Mouse (Mus musculus): ENCODE data around the gene Erp27. TPM values are rescaled to one million over a fixed set of nuclear protein-coding genes. Genes with fewer than 3 reads are reported as not detected.
"Not testable (repeated sequence)": the region's sequence is repeated elsewhere in the genome, so short reads cannot be mapped to it uniquely, and the experiment has no call there.

Gene Erp27
- total and polyA plus RNA-seq, 3 experiments: 0.55 to 1.9 TPM; not detected in 1

- Histone ChIP-seq H3K4me1 (ENCODE audit: control insufficient read depth in 1 of 2, insufficient read depth in 2 of 2) (no peaks in the 10 kb centered on the region), H3K79me2 (replicated peaks; ENCODE audit: control insufficient read depth, extremely low read depth, insufficient read depth, poor library complexity, severe bottlenecking) (no peaks in the 10 kb centered on the region), H3K27me3 (replicated peaks) (no peaks in the 10 kb centered on the region), H3K4me2 (ENCODE audit: insufficient read depth, low read depth, poor library complexity, severe bottlenecking) (no peak overlapping the region), H3K36me3 (replicated peaks in 1 of 2; ENCODE audit: control insufficient read depth in 1 of 2, insufficient read depth in 1 of 2, low read length in 1 of 2) (peaks cover 0 to 13% of the 10 kb centered on the region in 2 experiments), H3K9ac (ENCODE audit: insufficient read depth, low read depth) (no peak overlapping the region), H3K9me3 (replicated peaks; ENCODE audit: low read length) (no peaks in the 10 kb centered on the region), H3K27ac (ENCODE audit: insufficient read depth, low read depth) (no peak overlapping the region), H3K4me3 (replicated peaks in 1 of 3; ENCODE audit: low read depth in 2 of 3, low read length in 2 of 3, poor library complexity in 1 of 3) (no peak overlapping the region)
- no peak for TF ChIP-seq RCOR1 (conservative IDR thresholded peaks at IDR 0.05; ENCODE audit: low read depth, low read length)
- no peak for TF ChIP-seq RAD21 (IDR thresholded peaks at IDR 0.05; ENCODE audit: low read depth, low read length)
- no peak for TF ChIP-seq MAZ (IDR thresholded peaks at IDR 0.05; ENCODE audit: low read depth, low read length)
- TF ChIP-seq SIN3A (IDR thresholded peaks at IDR 0.05; ENCODE audit: low read length): no peak
- no peak for DNase-seq (ENCODE audit: extremely low read depth)
- in situ Hi-C loops (cut with MboI; ENCODE audit: low pct_ligation_motif_present, low pct_unique_long_range_greater_than_20kb, low sequenced_read_pairs) (no loop called here), dilution Hi-C loops (cut with MboI; ENCODE audit: extremely low pct_ligation_motif_present, extremely low pct_unique_long_range_greater_than_20kb, low sequenced_read_pairs) (no loop called here)
Measured at GRCm38 (mm10) chr6:136889554-136889953, 32.4 kb downstream of the Erp27 start.

DNA sequence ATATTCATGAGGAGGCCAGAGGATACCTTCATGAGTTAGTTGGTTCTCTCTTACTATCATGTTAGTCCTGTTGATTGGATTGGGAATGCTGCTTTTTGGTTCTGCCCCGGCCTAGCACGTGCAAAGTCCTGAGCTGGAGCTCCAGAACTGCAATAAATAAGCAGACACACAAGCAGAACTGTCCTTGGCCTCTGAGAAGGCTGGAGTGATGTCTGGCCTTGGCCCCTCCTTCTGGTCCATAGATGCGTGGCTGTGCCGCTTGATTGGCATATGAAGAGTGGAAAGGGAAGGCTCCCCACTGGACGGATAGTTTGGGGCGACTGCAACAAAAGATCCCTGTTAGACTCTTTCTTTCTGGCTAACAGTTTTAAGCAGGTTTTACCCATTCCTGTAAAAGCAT lies 32.9 kb downstream of the Erp27 start:
- H3K27me3 ChIP-seq (replicated peaks): no peaks in the 10 kb centered on the region
- H3K4me2 ChIP-seq (ENCODE audit: insufficient read depth, low read depth, poor library complexity, severe bottlenecking): no peak overlapping the region
- in situ Hi-C loops (cut with MboI; ENCODE audit: low pct_ligation_motif_present, low pct_unique_long_range_greater_than_20kb, low sequenced_read_pairs): no loop called here
- no peaks in the 10 kb centered on the region for H3K4me1 ChIP-seq (ENCODE audit: control insufficient read depth in 1 of 2, insufficient read depth in 2 of 2)
- no peaks in the 10 kb centered on the region for H3K9me3 ChIP-seq (replicated peaks; ENCODE audit: low read length)
- no peak for DNase-seq (ENCODE audit: extremely low read depth)
- H3K79me2 ChIP-seq (replicated peaks; ENCODE audit: control insufficient read depth, extremely low read depth, insufficient read depth, poor library complexity, severe bottlenecking): no peaks in the 10 kb centered on the region
- H3K9ac ChIP-seq (ENCODE audit: insufficient read depth, low read depth): no peak overlapping the region
- dilution Hi-C loops (cut with MboI; ENCODE audit: extremely low pct_ligation_motif_present, extremely low pct_unique_long_range_greater_than_20kb, low sequenced_read_pairs): no loop called here
- H3K27ac ChIP-seq (ENCODE audit: insufficient read depth, low read depth): no peak overlapping the region
- H3K4me3 ChIP-seq (replicated peaks in 1 of 3; ENCODE audit: low read depth in 2 of 3, low read length in 2 of 3, poor library complexity in 1 of 3): no peak overlapping the region
- H3K36me3 ChIP-seq (replicated peaks in 1 of 2; ENCODE audit: control insufficient read depth in 1 of 2, insufficient read depth in 1 of 2, low read length in 1 of 2): peaks cover 0 to 13% of the 10 kb centered on the region in 2 experiments
- no peak for TF ChIP-seq TCF12 (IDR thresholded peaks at IDR 0.05; ENCODE audit: low read depth, low read length)
- no peak for TF ChIP-seq SMC3 (IDR thresholded peaks at IDR 0.05; ENCODE audit: low read depth, low read length)
- no peak for TF ChIP-seq MEF2A (IDR thresholded peaks at IDR 0.05; ENCODE audit: borderline replicate concordance, low read depth, low read length)

GRCm38 (mm10) chr6:136887854-136888253 lies 34.1 kb downstream of the Erp27 start:
- Histone ChIP-seq H3K4me1 (ENCODE audit: control insufficient read depth in 1 of 2, insufficient read depth in 2 of 2) (no peaks in the 10 kb centered on the region), H3K4me3 (replicated peaks in 1 of 3; ENCODE audit: low read depth in 2 of 3, low read length in 2 of 3, poor library complexity in 1 of 3) (no peak overlapping the region), H3K27ac (ENCODE audit: insufficient read depth, low read depth) (no peak overlapping the region), H3K4me2 (ENCODE audit: insufficient read depth, low read depth, poor library complexity, severe bottlenecking) (no peak overlapping the region), H3K79me2 (replicated peaks; ENCODE audit: control insufficient read depth, extremely low read depth, insufficient read depth, poor library complexity, severe bottlenecking) (no peaks in the 10 kb centered on the region), H3K36me3 (replicated peaks in 1 of 2; ENCODE audit: control insufficient read depth in 1 of 2, insufficient read depth in 1 of 2, low read length in 1 of 2) (peaks cover 0 to 13% of the 10 kb centered on the region in 2 experiments), H3K9ac (ENCODE audit: insufficient read depth, low read depth) (no peak overlapping the region), H3K9me3 (replicated peaks; ENCODE audit: low read length) (no peaks in the 10 kb centered on the region), H3K27me3 (replicated peaks) (no peaks in the 10 kb centered on the region)
- dilution Hi-C loops (cut with MboI; ENCODE audit: extremely low pct_ligation_motif_present, extremely low pct_unique_long_range_greater_than_20kb, low sequenced_read_pairs) (no loop called here), in situ Hi-C loops (cut with MboI; ENCODE audit: low pct_ligation_motif_present, low pct_unique_long_range_greater_than_20kb, low sequenced_read_pairs) (no loop called here)
- DNase-seq (ENCODE audit: extremely low read depth): no peak
- TF ChIP-seq EP300 (IDR thresholded peaks at IDR 0.05; ENCODE audit: low read length): no peak
- no peak for TF ChIP-seq HCFC1 (IDR thresholded peaks at IDR 0.05; ENCODE audit: low read depth, low read length)
- TF ChIP-seq ETS1 (conservative IDR thresholded peaks at IDR 0.05; ENCODE audit: low read depth, low read length): no peak
- no peak for TF ChIP-seq POLR2AphosphoS2 (IDR thresholded peaks at IDR 0.05; ENCODE audit: low read depth, low read length)
- TF ChIP-seq GABPA (IDR thresholded peaks at IDR 0.05; ENCODE audit: insufficient replicate concordance, low read depth, low read length): no peak
- no peak for TF ChIP-seq MAX (IDR thresholded peaks at IDR 0.05; ENCODE audit: low read length)
- TF ChIP-seq USF1 (IDR thresholded peaks at IDR 0.05; ENCODE audit: low read depth, low read length): no peak
- TF ChIP-seq CTCF (conservative IDR thresholded peaks at IDR 0.05 in 1 of 2, IDR thresholded peaks at IDR 0.05 in 1 of 2; ENCODE audit: low read depth in 2 of 2, low read length in 2 of 2): no peak

- H3K4me2 ChIP-seq (ENCODE audit: insufficient read depth, low read depth, poor library complexity, severe bottlenecking); H3K27ac ChIP-seq (ENCODE audit: insufficient read depth, low read depth); H3K9me3 ChIP-seq (replicated peaks; ENCODE audit: low read length); dilution Hi-C loops (cut with MboI; ENCODE audit: extremely low pct_ligation_motif_present, extremely low pct_unique_long_range_greater_than_20kb, low sequenced_read_pairs); H3K4me3 ChIP-seq (replicated peaks in 1 of 3; ENCODE audit: low read depth in 2 of 3, low read length in 2 of 3, poor library complexity in 1 of 3); H3K9ac ChIP-seq (ENCODE audit: insufficient read depth, low read depth); in situ Hi-C loops (cut with MboI; ENCODE audit: low pct_ligation_motif_present, low pct_unique_long_range_greater_than_20kb, low sequenced_read_pairs); H3K27me3 ChIP-seq (replicated peaks); DNase-seq (ENCODE audit: extremely low read depth); H3K79me2 ChIP-seq (replicated peaks; ENCODE audit: control insufficient read depth, extremely low read depth, insufficient read depth, poor library complexity, severe bottlenecking); H3K4me1 ChIP-seq (ENCODE audit: control insufficient read depth in 1 of 2, insufficient read depth in 2 of 2): not testable (repeated sequence)
- peaks cover 0 to 21% of the 10 kb centered on the region in 2 experiments for H3K36me3 ChIP-seq (replicated peaks in 1 of 2; ENCODE audit: control insufficient read depth in 1 of 2, insufficient read depth in 1 of 2, low read length in 1 of 2)
Measured at GRCm38 (mm10) chr6:136884766-136885165, 37.2 kb downstream of the Erp27 start.

All from CH12.LX (cell line).